Mouse (Mus musculus) megakaryocyte, embryonic 14.5 days (primary cell): ENCODE measurements around the gene Zfp385a.

Experiments used
- FLI1 ChIP-seq: IDR thresholded peaks from 2 replicates; pipeline ENCODE4 v1.6.1; 2012; ENCODE audit warnings: low read length, inconsistent platforms, mixed read lengths
- GATA1 ChIP-seq: IDR thresholded peaks from 3 replicates; pipeline ENCODE4 v1.6.1; 2012; ENCODE audit warnings: mixed read lengths, low read length, inconsistent platforms, borderline replicate concordance

DNA sequence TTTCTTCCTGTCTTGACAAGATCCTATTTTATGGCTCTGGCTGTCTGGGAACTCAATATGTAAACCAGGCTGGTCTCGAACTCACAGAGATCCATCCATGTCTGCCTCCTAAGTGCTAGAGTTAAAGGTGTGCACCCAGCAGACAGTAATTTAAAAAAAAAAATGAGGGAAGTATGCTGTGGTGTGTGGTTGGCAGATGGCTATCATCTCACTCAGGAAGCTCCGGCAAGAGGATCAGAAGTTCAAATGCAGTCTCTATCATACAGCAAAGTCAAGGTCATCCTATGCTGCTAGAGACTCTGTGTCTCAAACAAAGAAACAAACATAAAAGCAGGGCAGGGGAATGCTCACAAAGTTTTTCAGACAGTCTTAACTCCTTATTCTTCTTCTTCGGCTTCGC lies 71.0 kb downstream of the Zfp385a start:
- TF ChIP-seq GATA1 (no peak), FLI1 (no peak)
